Mouse (Mus musculus) limb, embryonic 11.5 days (tissue): Measurements from ENCODE around the gene Fry. TPM values are rescaled to one million over a fixed set of nuclear protein-coding genes. Genes with fewer than 3 reads are reported as not detected.

Source experiments
- ATAC-seq: fragments of 200-750 bp; cut with Nextera tagmentation; 2 replicates; pipeline ENCODE4 v1.8.0; 2017; ENCODE audit warnings: low read depth; ENCODE audit not compliant: insufficient number of reproducible peaks, low FRiP score, low TSS enrichment
- DNase-seq: peaks from one replicate; pipeline ENCODE4 v3.0.0-alpha.2; 2015; ENCODE audit warnings: low spot score
- H3K27ac ChIP-seq: fragments of 300-500 bp; sonication (generic); replicated peaks from 2 replicates; pipeline ENCODE4 v1.5.1; 2014; ENCODE audit warnings: low read depth, mild to moderate bottlenecking, low read length
- H3K27me3 ChIP-seq: fragments of 300-500 bp; sonication (generic); 2 replicates; pipeline ENCODE4 v1.6.1; 2014; ENCODE audit warnings: mild to moderate bottlenecking, low read length, mixed read lengths; ENCODE audit not compliant: control insufficient read depth, insufficient read depth
- H3K36me3 ChIP-seq: fragments of 300-500 bp; sonication (generic); 2 replicates; pipeline ENCODE4 v1.6.1; 2014; ENCODE audit warnings: mild to moderate bottlenecking, low read length, moderate library complexity, mixed read lengths; ENCODE audit not compliant: control insufficient read depth, insufficient read depth
- H3K4me1 ChIP-seq: fragments of 300-500 bp; sonication (generic); 2 replicates; pipeline ENCODE4 v1.6.1; 2014; ENCODE audit warnings: low read length, mixed read lengths; ENCODE audit not compliant: control insufficient read depth, insufficient read depth
- H3K4me2 ChIP-seq: fragments of 300-500 bp; sonication (generic); 2 replicates; pipeline ENCODE4 v1.6.1; 2014; ENCODE audit warnings: low read depth, mild to moderate bottlenecking, moderate library complexity; ENCODE audit not compliant: severe bottlenecking
- H3K4me3 ChIP-seq: fragments of 300-500 bp; sonication (generic); 2 replicates; pipeline ENCODE4 v1.5.1; 2014; ENCODE audit warnings: low read depth, low read length
- H3K9ac ChIP-seq: fragments of 300-500 bp; sonication (generic); 2 replicates; pipeline ENCODE4 v1.6.1; 2014; ENCODE audit warnings: mild to moderate bottlenecking, low read length
- H3K9me3 ChIP-seq: fragments of 300-500 bp; sonication (generic); 2 replicates; pipeline ENCODE4 v1.6.1; 2016; ENCODE audit warnings: low read length; ENCODE audit not compliant: control insufficient read depth
- WGBS: fragments of 180-500 bp; shearing (Covaris S2); extraction: QIAGEN DNeasy Blood & Tissue Kit; methylation state at CpG from one replicate; pipeline ENCODE4 v1.1.7; 2014; 5-methylcytosine and 5-hydroxymethylcytosine counted together
- polyA plus RNA-seq: library from polyadenylated mRNA; unstranded; fragments of >200 nt; fragmentation: Nextera tagmentation; extraction: Ambion mirVana; gene quantifications from 2 replicates; pipeline ENCODE4 v1.2.1, GENCODE M21; 2014

The Fry gene
- polyA plus RNA-seq, 1 experiment from 2014 or later, result 5.2 TPM

DNA sequence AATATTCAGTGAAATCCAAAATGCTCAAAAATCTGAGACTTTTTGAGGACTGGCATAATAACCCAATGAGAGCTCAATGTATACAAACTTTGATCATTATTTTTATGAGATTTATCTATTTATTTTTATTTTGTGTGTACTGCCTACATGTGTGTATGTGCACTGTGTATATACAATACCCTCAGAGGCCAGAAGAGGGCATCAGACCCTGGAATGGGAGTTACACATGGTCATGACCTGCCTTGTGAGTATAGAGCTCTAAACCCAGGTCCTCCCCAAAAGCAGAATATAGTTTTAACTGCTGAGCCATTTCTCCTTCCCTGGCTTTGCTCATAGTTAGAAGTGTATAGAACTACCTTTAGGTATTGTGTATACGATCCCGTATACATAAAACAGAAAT is 298.8 kb downstream of the Fry start:
- no peaks in the 10 kb centered on the region for H3K4me1 ChIP-seq
- H3K4me3 ChIP-seq, result no peak overlapping the region
- no peak for DNase-seq
- no peak for ATAC-seq
- no peaks in the 10 kb centered on the region for H3K27me3 ChIP-seq
- WGBS, result 97% methylated on average over 2 of the region's 2 CpGs
- H3K36me3 ChIP-seq, result no peaks in the 10 kb centered on the region
- H3K9me3 ChIP-seq, result no peaks in the 10 kb centered on the region
- H3K9ac ChIP-seq, result no peak overlapping the region
- H3K4me2 ChIP-seq, result no peak overlapping the region
- H3K27ac ChIP-seq, result no peak overlapping the region

DNA sequence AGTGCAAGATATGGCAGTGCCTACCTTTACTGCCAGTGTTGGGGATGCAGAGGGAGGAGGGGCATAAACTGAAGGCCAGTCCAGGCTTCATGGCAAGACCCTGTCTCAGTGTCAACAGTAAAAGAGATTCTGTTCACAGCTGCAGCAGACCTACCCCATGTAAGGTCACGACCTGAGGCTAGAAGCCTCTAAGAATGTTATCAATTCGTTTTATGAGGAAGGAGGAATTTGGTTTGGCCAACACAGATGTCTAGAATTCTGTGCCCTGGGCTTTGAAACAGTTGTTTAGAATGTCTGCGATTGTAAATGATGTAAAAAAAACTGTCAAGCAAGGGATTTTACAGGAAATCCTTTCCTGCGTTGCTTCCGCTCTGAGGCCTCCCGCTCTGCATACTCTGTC is 299.6 kb downstream of the Fry start:
- no peak for ATAC-seq
- Histone ChIP-seq H3K4me2 (no peak overlapping the region), H3K9me3 (no peaks in the 10 kb centered on the region), H3K36me3 (no peaks in the 10 kb centered on the region), H3K9ac (no peak overlapping the region), H3K4me3 (no peak overlapping the region), H3K4me1 (no peaks in the 10 kb centered on the region), H3K27me3 (no peaks in the 10 kb centered on the region), H3K27ac (no peak overlapping the region)
- 35% methylated on average over 6 of the region's 6 CpGs for whole genome bisulfite sequencing
- DNase-seq, result no peak

DNA sequence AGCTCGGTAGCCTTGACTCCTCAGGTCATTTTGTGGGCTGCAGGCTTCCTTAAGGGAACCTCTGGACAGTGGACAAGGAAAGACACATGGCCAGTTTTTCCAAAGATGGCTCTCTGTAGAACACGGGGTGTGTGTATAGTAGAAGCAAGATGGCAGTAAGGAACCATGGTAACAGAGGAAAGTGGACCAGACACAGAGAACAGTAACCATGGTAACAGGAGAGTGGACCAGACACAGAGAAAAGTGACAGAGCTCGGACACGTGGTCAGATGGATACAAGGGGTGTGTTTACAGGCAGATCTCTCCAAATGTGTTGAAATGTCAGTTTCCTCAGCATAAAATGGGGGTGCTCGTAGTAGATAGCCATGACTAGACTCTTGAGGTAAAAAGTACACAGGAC is 306.6 kb downstream of the Fry start:
- no peak overlapping the region for H3K4me3 ChIP-seq
- no peaks in the 10 kb centered on the region for H3K27me3 ChIP-seq
- no peaks in the 10 kb centered on the region for H3K36me3 ChIP-seq
- H3K4me1 ChIP-seq, result no peaks in the 10 kb centered on the region
- no peaks in the 10 kb centered on the region for H3K9me3 ChIP-seq
- no peak for ATAC-seq
- no peak for DNase-seq
- H3K27ac ChIP-seq, result no peak overlapping the region
- H3K4me2 ChIP-seq, result no peak overlapping the region
- WGBS, result 88% methylated on average over 5 of the region's 5 CpGs
- H3K9ac ChIP-seq, result no peak overlapping the region

DNA sequence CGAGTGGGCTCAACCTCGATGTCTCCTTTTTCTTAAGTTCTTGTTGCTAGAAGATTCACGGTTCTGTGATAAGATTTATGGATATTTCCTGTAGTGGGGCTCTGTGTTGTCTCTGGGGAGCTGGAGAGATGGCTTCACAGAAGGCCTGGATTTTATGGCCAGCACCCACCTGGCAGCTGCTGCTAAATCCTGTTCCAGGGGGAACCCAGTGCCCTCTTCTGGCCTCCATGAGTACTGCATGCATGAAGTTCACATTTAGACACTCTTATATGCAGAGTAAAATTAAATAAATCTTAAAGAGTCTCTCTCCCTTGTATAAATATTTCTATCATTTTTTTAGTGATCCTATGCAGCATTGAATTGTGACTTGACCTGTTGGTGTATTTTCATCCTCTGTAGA is 308.1 kb downstream of the Fry start:
- H3K27me3 ChIP-seq, result no peaks in the 10 kb centered on the region
- no peak overlapping the region for H3K4me2 ChIP-seq
- H3K9ac ChIP-seq, result no peak overlapping the region
- H3K4me3 ChIP-seq, result no peak overlapping the region
- ATAC-seq (no peak), DNase-seq (peak; percentile 48)
- no peaks in the 10 kb centered on the region for H3K4me1 ChIP-seq
- no peaks in the 10 kb centered on the region for H3K36me3 ChIP-seq
- no peaks in the 10 kb centered on the region for H3K9me3 ChIP-seq
- no peak overlapping the region for H3K27ac ChIP-seq
- 85% methylated on average over 3 of the region's 3 CpGs for WGBS

DNA sequence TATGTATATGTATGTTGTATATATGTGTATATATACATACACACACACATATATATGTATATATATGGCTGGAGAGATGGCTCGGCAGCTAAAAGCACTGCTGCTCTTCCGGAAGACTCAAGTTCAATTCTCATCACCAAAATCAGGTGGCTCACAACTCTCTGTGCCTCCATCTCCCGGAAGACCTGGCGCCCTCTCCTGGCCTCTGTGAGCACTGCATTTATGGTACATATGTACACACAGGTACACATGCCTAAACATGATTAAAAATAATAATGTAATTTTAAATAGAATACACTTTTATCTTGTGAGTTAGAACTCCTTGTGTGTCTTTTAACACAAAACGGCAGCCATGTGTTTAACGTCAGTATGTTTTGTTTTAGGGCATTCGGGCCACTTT is 312.8 kb downstream of the Fry start:
- Histone ChIP-seq H3K4me2 (no peak overlapping the region), H3K36me3 (no peaks in the 10 kb centered on the region), H3K27me3 (no peaks in the 10 kb centered on the region), H3K4me1 (no peaks in the 10 kb centered on the region), H3K9ac (no peak overlapping the region), H3K4me3 (no peak overlapping the region), H3K27ac (no peak overlapping the region), H3K9me3 (no peaks in the 10 kb centered on the region; the same call in 1 of the 2 replicates)
- ATAC-seq (no peak), DNase-seq (no peak)
- WGBS, result 92% methylated on average over 7 of the region's 7 CpGs

DNA sequence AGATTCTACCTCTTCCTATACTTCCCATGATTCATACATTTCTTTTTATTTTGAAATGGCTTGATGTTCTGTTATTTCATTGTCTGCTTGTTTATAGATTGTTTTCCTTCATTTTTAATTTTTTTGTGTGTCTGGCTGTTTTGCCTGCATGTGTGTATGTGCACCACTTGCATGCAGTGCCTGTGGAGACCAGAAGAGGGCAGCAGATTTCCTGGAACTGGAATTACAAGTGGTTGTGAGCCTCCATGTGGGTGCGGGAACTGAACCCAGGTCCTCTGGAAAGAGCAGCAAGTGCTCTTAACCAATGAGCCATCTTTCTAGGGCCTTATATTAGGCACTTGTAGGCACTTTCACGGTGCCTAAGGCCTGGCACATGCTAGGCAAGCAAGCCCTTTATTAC is 314.5 kb downstream of the Fry start:
- no peak overlapping the region for H3K9ac ChIP-seq
- no peak overlapping the region for H3K27ac ChIP-seq
- ATAC-seq (no peak), DNase-seq (no peak)
- H3K36me3 ChIP-seq, result no peaks in the 10 kb centered on the region
- peaks cover 3% of the 10 kb centered on the region; the same call in 1 of the 2 replicates for H3K4me1 ChIP-seq
- H3K4me2 ChIP-seq, result no peak overlapping the region
- no peak overlapping the region for H3K4me3 ChIP-seq
- H3K9me3 ChIP-seq, result no peaks in the 10 kb centered on the region; the same call in 1 of the 2 replicates
- 92% methylated on average over 2 of the region's 2 CpGs for WGBS
- 0 out of 2 replicates have a peak, but pooled peaks cover 4% of the 10 kb centered on the region for H3K27me3 ChIP-seq

DNA sequence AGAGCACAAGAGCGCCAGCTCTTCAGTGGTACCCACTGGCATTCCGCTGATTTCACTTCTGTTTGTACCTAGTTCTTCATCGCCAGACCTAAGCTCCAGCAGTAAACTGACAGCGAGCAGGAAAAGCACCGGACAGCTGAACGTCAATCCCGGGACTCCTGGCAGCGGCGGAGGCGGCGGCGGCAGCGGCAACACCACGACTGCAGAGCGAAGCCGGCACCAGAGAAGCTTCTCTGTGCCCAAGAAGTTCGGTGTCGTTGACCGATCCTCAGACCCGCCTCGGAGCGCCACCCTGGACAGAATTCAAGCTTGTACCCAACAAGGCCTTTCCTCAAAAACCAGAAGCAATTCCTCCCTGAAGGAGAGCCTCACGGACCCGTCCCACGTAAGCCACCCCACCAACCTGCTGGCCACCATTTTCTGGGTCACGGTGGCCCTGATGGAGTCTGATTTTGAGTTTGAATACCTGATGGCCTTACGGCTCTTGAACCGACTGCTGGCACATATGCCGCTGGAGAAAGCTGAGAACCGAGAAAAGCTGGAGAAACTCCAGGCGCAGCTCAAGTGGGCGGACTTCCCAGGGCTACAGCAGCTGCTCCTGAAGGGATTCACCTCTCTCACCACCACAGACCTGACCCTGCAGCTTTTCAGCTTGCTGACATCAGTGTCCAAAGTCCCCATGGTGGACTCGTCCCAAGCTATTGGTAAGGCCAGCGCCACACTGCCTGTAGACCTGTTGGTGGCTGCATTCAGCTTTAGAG is 318.4 kb downstream of the Fry start:
- H3K4me1 ChIP-seq, result peaks cover 3% of the 10 kb centered on the region; the same call in 1 of the 2 replicates
- 0 out of 2 replicates have a peak, but pooled peaks cover 4% of the 10 kb centered on the region for H3K27me3 ChIP-seq
- WGBS, result 21% methylated on average over 34 of the region's 34 CpGs
- DNase-seq (peak; percentile 45), ATAC-seq (no peak)
- H3K36me3 ChIP-seq, result no peaks in the 10 kb centered on the region
- H3K27ac ChIP-seq, result no peak overlapping the region
- peak overlapping the region; percentile 57 for H3K4me2 ChIP-seq
- H3K4me3 ChIP-seq, result peak overlapping the region; percentile 24
- peak overlapping the region; percentile 23; the same call in 1 of the 2 replicates for H3K9ac ChIP-seq
- H3K9me3 ChIP-seq, result no peaks in the 10 kb centered on the region; the same call in 1 of the 2 replicates

DNA sequence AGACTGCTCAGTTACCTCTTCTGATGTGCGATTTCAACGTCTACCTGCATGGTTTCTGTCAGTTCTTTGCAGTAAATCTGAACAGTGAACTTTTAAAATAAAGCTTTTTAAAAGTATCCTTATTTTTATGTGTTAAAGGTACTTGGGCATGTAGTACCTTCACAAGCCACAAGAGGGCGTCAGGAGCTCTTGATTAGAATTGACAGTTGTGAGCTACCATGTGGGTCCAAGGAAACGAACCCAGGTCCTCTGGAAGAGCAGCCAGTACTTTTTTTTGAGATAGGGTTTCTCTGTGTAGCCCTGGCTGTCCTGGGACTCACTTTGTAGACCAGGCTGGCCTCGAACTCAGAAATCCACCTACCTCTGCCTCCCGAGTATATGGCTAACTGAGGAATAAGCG is 323.2 kb downstream of the Fry start:
- no peak overlapping the region for H3K27ac ChIP-seq
- H3K9me3 ChIP-seq, result no peaks in the 10 kb centered on the region
- WGBS, result 33% methylated on average over 7 of the region's 7 CpGs
- DNase-seq, result peak; percentile 82
- no peaks in the 10 kb centered on the region for H3K36me3 ChIP-seq
- no peak overlapping the region for H3K4me3 ChIP-seq
- peaks cover 5% of the 10 kb centered on the region; the same call in 1 of the 2 replicates for H3K4me1 ChIP-seq
- no peak overlapping the region for H3K4me2 ChIP-seq
- no peak overlapping the region for H3K9ac ChIP-seq
- ATAC-seq, result no peak
- H3K27me3 ChIP-seq, result 0 out of 2 replicates have a peak, but pooled peaks cover 4% of the 10 kb centered on the region
